Mouse (Mus musculus) lung, postnatal 0 days (tissue): Measurements from ENCODE around the gene Cdyl.

ENCODE experiments used
- CTCF ChIP-seq: IDR thresholded peaks from 2 replicates; pipeline ENCODE4 v1.5.1; 2016; ENCODE audit warnings: antibody characterized with exemption, mild to moderate bottlenecking
- EP300 ChIP-seq: IDR thresholded peaks from 2 replicates; pipeline ENCODE4 v1.6.1; 2016; ENCODE audit warnings: antibody characterized with exemption, mild to moderate bottlenecking, control low read depth

- no peak for TF ChIP-seq EP300
- no peak for TF ChIP-seq CTCF
Observed at GRCm38 (mm10) chr13:35723073-35723472, 63.4 kb downstream of the Cdyl start.
